Mouse (Mus musculus): ENCODE measurements around the gene Fev. TPM values are rescaled to one million over a fixed set of nuclear protein-coding genes. Genes with fewer than 3 reads are reported as not detected.

Fev gene
- polyA plus RNA-seq, 1 experiment from 2014 or later: 0.41 TPM

DNA sequence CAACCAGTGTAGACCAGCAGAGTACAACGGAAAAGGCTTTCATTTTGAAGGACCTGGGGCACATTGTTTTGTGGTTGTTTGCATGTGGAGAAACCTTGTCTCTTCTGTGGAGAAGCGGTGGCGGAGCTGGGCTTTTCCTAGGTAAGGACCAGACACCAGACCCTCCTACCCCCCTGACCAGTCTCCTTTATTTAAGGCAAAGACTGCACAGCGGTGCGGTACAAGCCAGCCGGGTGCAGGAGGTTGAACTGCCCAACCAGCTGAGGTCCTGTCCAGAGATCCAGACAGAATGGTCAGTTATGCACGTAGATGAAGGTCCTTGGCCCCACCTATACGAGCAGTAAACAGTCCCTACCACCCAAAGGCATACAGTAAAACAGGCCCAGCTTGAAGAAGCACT is 2.4 kb downstream of the Fev start:
- Histone ChIP-seq H3K9ac (ENCODE audit: low read length) (no peak overlapping the region), H3K4me1 (ENCODE audit: control insufficient read depth, insufficient read depth, low read length) (peaks cover 20% of the 10 kb centered on the region), H3K27ac (ENCODE audit: low read depth, low read length) (no peak overlapping the region), H3K27me3 (ENCODE audit: control insufficient read depth, insufficient read depth, low read length) (peaks cover 73% of the 10 kb centered on the region), H3K4me3 (ENCODE audit: low read depth, low read length) (peak overlapping the region; percentile 35), H3K9me3 (ENCODE audit: control insufficient read depth, low read length) (no peaks in the 10 kb centered on the region), H3K36me3 (ENCODE audit: control insufficient read depth, insufficient read depth, low read length) (no peaks in the 10 kb centered on the region), H3K4me2 (peak overlapping the region; percentile 56; the same call in 1 of the 2 replicates)
- WGBS: 2% methylated on average over 8 of the region's 8 CpGs
- DNase-seq (ENCODE audit: low spot score, missing footprints) (peak; percentile 96), ATAC-seq (ENCODE audit: low FRiP score) (no peak)

DNA sequence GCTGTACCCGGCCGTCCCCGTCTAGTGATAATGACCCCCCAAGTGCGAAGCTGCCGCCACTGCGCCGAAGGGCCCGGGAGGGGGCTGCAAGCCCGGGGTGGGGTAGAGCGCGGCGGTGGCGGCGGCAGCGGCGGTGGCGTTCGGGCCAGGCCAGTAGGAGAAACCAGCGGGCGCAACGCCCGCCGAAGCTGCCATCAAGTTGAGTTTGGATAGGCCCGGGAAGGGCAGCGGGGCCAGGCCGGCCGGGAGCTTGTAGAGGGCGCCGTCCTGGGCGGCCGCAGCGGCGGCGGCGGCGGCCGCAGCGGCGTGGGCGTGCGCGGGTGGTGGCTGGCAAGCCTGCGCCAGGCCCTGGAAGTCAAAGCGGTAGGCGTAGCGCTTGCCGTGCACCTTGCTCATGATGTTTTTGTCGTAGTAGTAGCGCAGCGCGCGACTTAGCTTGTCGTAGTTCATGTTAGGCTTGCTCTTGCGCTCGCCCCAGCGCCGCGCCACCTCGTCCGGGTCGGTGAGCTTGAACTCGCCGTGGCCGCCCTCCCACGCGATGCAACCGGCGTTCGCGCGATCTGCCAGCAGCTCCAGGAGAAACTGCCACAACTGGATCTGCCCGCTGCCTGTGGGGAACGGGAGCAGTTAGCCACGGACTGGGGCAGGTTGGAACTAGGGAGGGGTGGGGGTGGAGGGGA is 3.0 kb downstream of the Fev start:
- peak; percentile 94 for DNase-seq (ENCODE audit: low spot score, missing footprints)
- WGBS: under 1% methylated on average over 67 of the region's 74 CpGs
- peak overlapping the region; percentile 45 for H3K9ac ChIP-seq (ENCODE audit: low read length)

DNA sequence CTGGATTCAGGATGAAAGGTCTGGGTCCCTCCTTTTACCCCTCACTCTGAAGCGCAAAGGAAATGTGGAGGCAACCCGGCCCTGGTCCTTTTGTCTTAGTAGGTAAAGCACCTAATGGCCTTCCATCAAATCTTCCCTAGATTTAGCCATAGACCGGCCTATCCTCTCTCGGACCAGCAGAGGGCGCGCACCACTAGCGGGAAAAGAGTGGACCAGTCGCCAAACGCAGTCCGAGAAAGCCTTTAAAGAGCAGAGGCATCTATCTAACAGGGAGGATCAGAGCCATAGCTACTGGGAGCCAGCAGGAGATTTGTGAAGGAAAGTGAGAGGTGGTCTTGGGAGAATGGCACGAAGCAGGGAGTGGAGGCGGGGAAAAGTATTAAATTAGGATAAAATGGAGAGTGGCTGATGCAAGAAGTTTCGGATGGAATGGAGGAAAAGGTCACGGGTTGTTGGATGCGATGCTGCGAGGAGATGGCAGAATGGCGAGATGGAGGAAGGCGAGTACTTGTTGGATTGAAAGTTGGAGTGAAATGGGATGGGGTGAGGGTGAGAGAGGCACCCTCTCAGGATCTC is 4.3 kb downstream of the Fev start:
- Histone ChIP-seq H3K9ac (ENCODE audit: low read length) (no peak overlapping the region), H3K36me3 (ENCODE audit: control insufficient read depth, insufficient read depth, low read length) (no peaks in the 10 kb centered on the region), H3K27ac (ENCODE audit: low read depth, low read length) (no peak overlapping the region), H3K4me1 (ENCODE audit: control insufficient read depth, insufficient read depth, low read length) (peaks cover 20% of the 10 kb centered on the region), H3K27me3 (ENCODE audit: control insufficient read depth, insufficient read depth, low read length) (peaks cover 54% of the 10 kb centered on the region), H3K4me2 (peak overlapping the region; percentile 14; the same call in 1 of the 2 replicates), H3K9me3 (ENCODE audit: control insufficient read depth, low read length) (no peaks in the 10 kb centered on the region), H3K4me3 (ENCODE audit: low read depth, low read length) (no peak overlapping the region)
- DNase-seq (ENCODE audit: low spot score, missing footprints) (peak; percentile 96), ATAC-seq (ENCODE audit: low FRiP score) (peak; percentile 52)
- 3% methylated on average over 18 of the region's 18 CpGs for WGBS

More for the DNA sequence above, 3.0 kb downstream of the Fev start:
- ATAC-seq (ENCODE audit: low FRiP score): no peak
- no peak overlapping the region for H3K27ac ChIP-seq (ENCODE audit: low read depth, low read length)
- H3K4me1 ChIP-seq (ENCODE audit: control insufficient read depth, insufficient read depth, low read length): peaks cover 20% of the 10 kb centered on the region
- H3K4me3 ChIP-seq (ENCODE audit: low read depth, low read length): peak overlapping the region; percentile 35
- H3K36me3 ChIP-seq (ENCODE audit: control insufficient read depth, insufficient read depth, low read length): no peaks in the 10 kb centered on the region
- H3K4me2 ChIP-seq: peak overlapping the region; percentile 56
- no peaks in the 10 kb centered on the region for H3K9me3 ChIP-seq (ENCODE audit: control insufficient read depth, low read length)
- H3K27me3 ChIP-seq (ENCODE audit: control insufficient read depth, insufficient read depth, low read length): peaks cover 67% of the 10 kb centered on the region

DNA sequence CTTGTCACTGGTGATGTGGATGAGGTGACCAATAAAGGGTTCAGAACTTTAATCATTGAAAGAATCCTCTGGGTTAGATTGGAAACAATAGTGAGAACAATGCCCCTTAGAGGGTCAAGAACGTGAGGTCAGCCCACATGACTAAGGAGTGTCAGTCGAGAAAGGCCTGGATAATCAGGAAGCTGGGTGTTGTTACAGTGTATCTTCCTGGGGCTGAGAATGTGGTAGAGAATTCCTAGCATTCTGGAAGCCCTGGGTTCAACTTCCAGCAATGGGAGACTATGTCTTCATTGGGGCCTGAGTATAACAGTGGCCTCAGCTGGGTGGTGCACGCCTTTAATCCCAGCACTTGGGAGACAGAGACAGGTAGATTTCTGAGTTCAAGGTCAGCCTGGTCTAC is 8.0 kb downstream of the Fev start:
- Histone ChIP-seq H3K27ac (ENCODE audit: low read depth, low read length) (no peak overlapping the region), H3K9ac (ENCODE audit: low read length) (no peak overlapping the region), H3K4me3 (ENCODE audit: low read depth, low read length) (no peak overlapping the region), H3K4me2 (no peak overlapping the region), H3K9me3 (ENCODE audit: control insufficient read depth, low read length) (no peaks in the 10 kb centered on the region), H3K27me3 (ENCODE audit: control insufficient read depth, insufficient read depth, low read length) (peaks cover 17% of the 10 kb centered on the region), H3K4me1 (ENCODE audit: control insufficient read depth, insufficient read depth, low read length) (peaks cover 4% of the 10 kb centered on the region), H3K36me3 (ENCODE audit: control insufficient read depth, insufficient read depth, low read length) (no peaks in the 10 kb centered on the region)
- WGBS: 60% methylated on average over 3 of the region's 3 CpGs
- DNase-seq (ENCODE audit: low spot score, missing footprints) (no peak), ATAC-seq (ENCODE audit: low FRiP score) (no peak)

DNA sequence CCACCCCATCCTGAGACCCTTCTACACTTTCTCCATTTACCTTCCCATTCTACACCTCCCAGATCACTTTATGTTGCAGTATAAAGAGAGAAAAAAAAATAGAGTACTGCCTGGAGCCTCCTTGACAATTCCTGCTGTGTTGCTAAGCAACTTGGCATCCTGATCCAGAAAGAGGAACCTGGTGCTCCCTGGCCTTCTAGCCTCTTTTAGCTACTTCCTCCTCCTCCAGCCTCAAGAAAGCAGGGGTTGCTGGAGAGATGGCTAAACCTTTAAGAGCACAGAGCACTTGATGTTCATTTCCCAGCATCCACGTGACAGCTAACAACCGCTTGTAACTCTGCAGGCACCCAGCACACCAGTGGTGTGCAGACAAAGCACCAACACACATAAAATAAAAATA is 13.0 kb downstream of the Fev start:
- ATAC-seq (ENCODE audit: low FRiP score): no peak
- WGBS: 67% methylated on average over 2 of the region's 2 CpGs
- Histone ChIP-seq H3K36me3 (ENCODE audit: control insufficient read depth, insufficient read depth, low read length) (no peaks in the 10 kb centered on the region), H3K27me3 (ENCODE audit: control insufficient read depth, insufficient read depth, low read length) (no peaks in the 10 kb centered on the region), H3K4me2 (no peak overlapping the region), H3K9me3 (ENCODE audit: control insufficient read depth, low read length) (no peaks in the 10 kb centered on the region), H3K27ac (ENCODE audit: low read depth, low read length) (no peak overlapping the region), H3K4me1 (ENCODE audit: control insufficient read depth, insufficient read depth, low read length) (no peaks in the 10 kb centered on the region), H3K9ac (ENCODE audit: low read length) (no peak overlapping the region), H3K4me3 (ENCODE audit: low read depth, low read length) (no peak overlapping the region)
- no peak for DNase-seq (ENCODE audit: low spot score, missing footprints)

DNA sequence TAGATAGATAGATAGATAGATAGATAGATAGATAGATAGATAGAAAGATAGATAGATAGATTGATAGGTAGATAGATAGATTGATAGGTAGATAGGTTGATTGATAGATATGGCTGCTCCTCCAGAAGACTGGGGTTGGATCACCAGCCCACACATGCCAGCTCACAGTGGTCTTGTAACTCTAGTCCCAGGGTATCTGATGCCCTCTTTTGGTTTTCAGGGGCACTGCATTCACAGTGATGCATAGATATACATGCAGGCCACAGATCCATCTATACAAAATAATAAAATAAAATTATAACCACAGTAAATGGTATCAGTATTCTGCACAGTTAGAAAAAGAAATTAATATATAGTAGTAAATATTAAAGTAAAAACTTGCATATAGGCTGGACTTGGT is 23.4 kb downstream of the Fev start:
- no peak overlapping the region for H3K4me2 ChIP-seq
- H3K9ac ChIP-seq (ENCODE audit: low read length): no peak overlapping the region
- H3K9me3 ChIP-seq (ENCODE audit: control insufficient read depth, low read length): no peaks in the 10 kb centered on the region
- H3K4me3 ChIP-seq (ENCODE audit: low read depth, low read length): no peak overlapping the region
- H3K27me3 ChIP-seq (ENCODE audit: control insufficient read depth, insufficient read depth, low read length): peaks cover 5% of the 10 kb centered on the region; the same call in 1 of the 2 replicates
- H3K36me3 ChIP-seq (ENCODE audit: control insufficient read depth, insufficient read depth, low read length): no peaks in the 10 kb centered on the region
- peaks cover 17% of the 10 kb centered on the region for H3K4me1 ChIP-seq (ENCODE audit: control insufficient read depth, insufficient read depth, low read length)
- no peak overlapping the region for H3K27ac ChIP-seq (ENCODE audit: low read depth, low read length)
- no peak for DNase-seq (ENCODE audit: low spot score, missing footprints)
- no peak for ATAC-seq (ENCODE audit: low FRiP score)

DNA sequence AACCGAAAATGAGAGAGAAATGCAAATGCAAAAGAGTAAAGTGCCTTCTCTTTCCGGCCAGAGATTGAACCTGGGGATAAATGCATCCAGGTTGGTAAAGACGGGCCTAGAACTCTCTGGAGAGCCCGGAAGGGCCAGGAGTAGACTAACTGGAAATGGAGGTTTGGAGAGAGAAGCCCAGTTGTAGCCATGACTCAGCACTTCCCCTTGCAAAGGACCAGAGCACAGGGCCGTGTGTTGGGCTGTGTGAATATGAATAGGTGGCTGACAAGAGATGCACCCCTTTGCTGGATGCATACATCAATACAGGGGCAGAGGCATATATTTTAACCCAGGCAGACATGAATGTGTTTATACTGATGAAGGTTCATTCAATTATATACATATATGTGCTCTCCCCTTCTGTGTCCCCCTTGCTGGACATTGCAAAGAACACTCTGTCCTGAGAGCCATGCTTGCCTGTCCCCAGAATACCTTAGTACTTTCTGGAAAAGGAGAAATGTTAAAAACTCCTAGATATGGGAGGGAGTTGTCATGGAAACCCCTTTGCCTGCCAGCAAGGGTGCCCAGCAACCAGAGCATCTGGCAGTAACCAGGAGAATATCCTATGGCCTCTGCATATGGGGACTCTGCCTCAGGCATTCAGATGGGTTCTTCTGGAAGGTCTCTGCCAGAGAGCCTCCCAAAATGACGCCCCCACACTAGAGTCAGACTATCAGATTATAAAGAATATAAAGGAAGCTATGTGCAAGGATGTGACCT is 25.8 kb downstream of the Fev start:
- WGBS: 35% methylated on average over 6 of the region's 6 CpGs
- Histone ChIP-seq H3K4me3 (ENCODE audit: low read depth, low read length) (no peak overlapping the region; the same call in 1 of the 2 replicates), H3K9ac (ENCODE audit: low read length) (no peak overlapping the region), H3K27me3 (ENCODE audit: control insufficient read depth, insufficient read depth, low read length) (peaks cover 5% of the 10 kb centered on the region; the same call in 1 of the 2 replicates), H3K27ac (ENCODE audit: low read depth, low read length) (no peak overlapping the region), H3K4me2 (peak overlapping the region; percentile 79; the same call in 1 of the 2 replicates), H3K9me3 (ENCODE audit: control insufficient read depth, low read length) (no peaks in the 10 kb centered on the region), H3K36me3 (ENCODE audit: control insufficient read depth, insufficient read depth, low read length) (no peaks in the 10 kb centered on the region), H3K4me1 (ENCODE audit: control insufficient read depth, insufficient read depth, low read length) (peaks cover 25% of the 10 kb centered on the region)
- ATAC-seq (ENCODE audit: low FRiP score) (no peak), DNase-seq (ENCODE audit: low spot score, missing footprints) (no peak)

DNA sequence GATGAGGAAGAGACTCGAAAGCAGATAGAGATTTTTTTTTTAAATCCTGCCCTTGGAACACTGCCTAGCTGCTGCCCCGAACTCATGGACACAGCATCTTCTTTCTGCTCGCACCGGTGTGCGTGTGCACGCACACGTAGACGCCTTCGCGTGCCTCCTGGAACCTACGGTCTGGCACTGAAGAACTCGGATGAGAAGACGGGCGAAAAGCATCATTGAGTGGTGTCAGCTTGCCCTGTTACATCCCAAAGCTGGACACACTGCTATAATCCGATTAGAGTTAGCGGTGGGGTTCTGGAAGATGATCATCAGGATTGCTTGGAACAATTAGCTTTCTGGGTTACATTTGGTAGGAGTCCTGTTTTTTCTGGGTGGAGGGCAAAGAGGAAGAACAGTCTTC is 26.4 kb downstream of the Fev start:
- Histone ChIP-seq H3K27ac (ENCODE audit: low read depth, low read length) (no peak overlapping the region), H3K4me1 (ENCODE audit: control insufficient read depth, insufficient read depth, low read length) (peaks cover 31% of the 10 kb centered on the region), H3K36me3 (ENCODE audit: control insufficient read depth, insufficient read depth, low read length) (no peaks in the 10 kb centered on the region), H3K4me3 (ENCODE audit: low read depth, low read length) (peak overlapping the region; percentile 67), H3K27me3 (ENCODE audit: control insufficient read depth, insufficient read depth, low read length) (peaks cover 5% of the 10 kb centered on the region; the same call in 1 of the 2 replicates), H3K9ac (ENCODE audit: low read length) (peak overlapping the region; percentile 57), H3K9me3 (ENCODE audit: control insufficient read depth, low read length) (no peaks in the 10 kb centered on the region), H3K4me2 (peak overlapping the region; percentile 79)
- WGBS: 4% methylated on average over 16 of the region's 16 CpGs
- DNase-seq (ENCODE audit: low spot score, missing footprints): no peak
- no peak for ATAC-seq (ENCODE audit: low FRiP score)
